Mouse (Mus musculus) embryonic facial prominence, embryonic 12.5 days (tissue): ENCODE results near the gene Tomm40. TPM values are rescaled to one million over a fixed set of nuclear protein-coding genes. Genes with fewer than 3 reads are reported as not detected.
A peak's percentile ranks its signal among the peaks of the same experiment; 100 is the strongest.

Source experiments
- ATAC-seq: fragments of 200-750 bp; cut with Nextera tagmentation; 2 replicates; pipeline ENCODE4 v1.8.0; 2017; ENCODE audit not compliant: insufficient number of reproducible peaks, insufficient read depth, low FRiP score, low TSS enrichment
- H3K27ac ChIP-seq: fragments of 300-500 bp; sonication (generic); 2 replicates; pipeline ENCODE4 v1.5.1; 2016; ENCODE audit warnings: mild to moderate bottlenecking
- H3K27me3 ChIP-seq: fragments of 300-500 bp; sonication (generic); 2 replicates; pipeline ENCODE4 v1.6.1; 2016; ENCODE audit warnings: mild to moderate bottlenecking, moderate library complexity
- H3K36me3 ChIP-seq: fragments of 300-500 bp; sonication (generic); 2 replicates; pipeline ENCODE4 v1.6.1; 2016; ENCODE audit warnings: mild to moderate bottlenecking
- H3K4me1 ChIP-seq: fragments of 300-500 bp; sonication (generic); 2 replicates; pipeline ENCODE4 v1.6.1; 2016
- H3K4me2 ChIP-seq: fragments of 300-500 bp; sonication (generic); replicated peaks from 2 replicates; pipeline ENCODE4 v1.6.1; 2016; ENCODE audit warnings: mild to moderate bottlenecking, moderate library complexity
- H3K4me3 ChIP-seq: fragments of 300-500 bp; sonication (generic); 2 replicates; pipeline ENCODE4 v1.5.1; 2016; ENCODE audit warnings: mild to moderate bottlenecking
- H3K9ac ChIP-seq: fragments of 300-500 bp; sonication (generic); 2 replicates; pipeline ENCODE4 v1.6.1; 2016; ENCODE audit warnings: mild to moderate bottlenecking, moderate library complexity
- H3K9me3 ChIP-seq: fragments of 300-500 bp; sonication (generic); 2 replicates; pipeline ENCODE4 v1.6.1; 2016; ENCODE audit warnings: mild to moderate bottlenecking, moderate library complexity
- WGBS: fragments of 180-500 bp; shearing (Covaris S2); methylation state at CpG from one replicate; pipeline ENCODE4 v1.1.7; 2016; 5-methylcytosine and 5-hydroxymethylcytosine counted together
- polyA plus RNA-seq: library from polyadenylated mRNA; unstranded; fragments of >200 nt; fragmentation: Nextera tagmentation; extraction: Ambion mirVana; gene quantifications from 2 replicates; pipeline ENCODE4 v1.2.1, GENCODE M21; 2016

Tomm40 gene
- polyA plus RNA-seq, 1 experiment from 2014 or later: 163 TPM

DNA sequence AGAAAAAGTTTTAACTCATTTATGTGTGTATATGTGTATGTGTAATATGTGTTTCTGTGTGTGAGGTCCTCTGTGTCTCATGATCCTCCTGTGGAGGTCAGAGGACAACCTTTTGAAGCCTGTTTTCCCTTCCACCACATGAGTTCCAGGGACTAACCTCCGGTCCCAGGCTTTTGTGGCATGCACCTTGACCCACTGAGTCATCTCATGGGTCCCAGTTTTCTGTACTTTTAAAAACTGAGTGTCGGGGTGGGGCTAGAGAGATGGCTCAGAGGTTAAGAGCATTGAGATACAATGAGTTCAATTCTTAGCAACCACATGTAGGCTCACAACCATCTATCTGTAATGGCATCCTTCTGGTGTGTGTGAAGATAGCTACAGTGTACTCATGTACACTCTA, 34.5 kb downstream of the Tomm40 start:
- no peak overlapping the region for H3K4me3 ChIP-seq
- no peaks in the 10 kb centered on the region for H3K27me3 ChIP-seq
- H3K9me3 ChIP-seq: no peaks in the 10 kb centered on the region
- no peak overlapping the region for H3K4me2 ChIP-seq
- ATAC-seq: no peak
- 87% methylated on average over 2 of the region's 2 CpGs for WGBS
- H3K4me1 ChIP-seq: no peaks in the 10 kb centered on the region
- no peaks in the 10 kb centered on the region for H3K36me3 ChIP-seq
- no peak overlapping the region for H3K9ac ChIP-seq
- no peak overlapping the region for H3K27ac ChIP-seq

- Histone ChIP-seq H3K4me3 (no peak overlapping the region), H3K36me3 (no peaks in the 10 kb centered on the region), H3K9me3 (no peaks in the 10 kb centered on the region), H3K9ac (no peak overlapping the region), H3K4me2 (no peak overlapping the region), H3K27ac (no peak overlapping the region), H3K4me1 (no peaks in the 10 kb centered on the region), H3K27me3 (no peaks in the 10 kb centered on the region)
- 80% methylated on average over 3 of the region's 3 CpGs for WGBS
- ATAC-seq: no peak
Observed at GRCm38 (mm10) chr7:19678901-19679300, 36.3 kb downstream of the Tomm40 start.

DNA sequence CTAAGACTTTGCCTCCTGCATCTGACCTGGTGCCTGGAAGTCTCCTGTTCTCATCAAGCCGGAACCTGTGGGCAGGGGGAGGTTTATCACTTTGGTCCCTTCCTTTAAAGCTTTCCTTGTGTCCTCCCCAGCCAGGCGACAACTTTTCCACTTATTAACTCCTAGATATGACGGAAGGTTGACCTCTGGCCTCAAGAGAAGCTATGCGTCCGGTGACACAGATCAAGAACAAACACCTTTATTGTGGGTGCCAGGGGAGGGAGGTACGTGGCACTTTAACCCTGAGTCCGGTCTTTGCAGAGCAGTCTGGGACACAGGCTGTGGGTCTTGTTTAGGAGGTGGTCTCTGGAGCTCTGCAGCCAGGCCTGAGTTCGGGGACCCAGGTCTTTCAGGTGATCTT, 37.4 kb downstream of the Tomm40 start, which contains the start of gene Apoc2:
TSS of gene Apoc2 (minus strand) at position 70 of the 400 bp plus-strand sequence.
- WGBS: 60% methylated on average over 8 of the region's 8 CpGs
- ATAC-seq: no peak
- Histone ChIP-seq H3K27me3 (no peaks in the 10 kb centered on the region), H3K4me2 (no peak within 1 kb of the TSS), H3K9me3 (no peaks in the 10 kb centered on the region), H3K4me3 (no peak within 1 kb of the TSS), H3K36me3 (no peaks in the 10 kb centered on the region), H3K27ac (no peak within 1 kb of the TSS), H3K4me1 (no peaks in the 10 kb centered on the region), H3K9ac (no peak within 1 kb of the TSS)

DNA sequence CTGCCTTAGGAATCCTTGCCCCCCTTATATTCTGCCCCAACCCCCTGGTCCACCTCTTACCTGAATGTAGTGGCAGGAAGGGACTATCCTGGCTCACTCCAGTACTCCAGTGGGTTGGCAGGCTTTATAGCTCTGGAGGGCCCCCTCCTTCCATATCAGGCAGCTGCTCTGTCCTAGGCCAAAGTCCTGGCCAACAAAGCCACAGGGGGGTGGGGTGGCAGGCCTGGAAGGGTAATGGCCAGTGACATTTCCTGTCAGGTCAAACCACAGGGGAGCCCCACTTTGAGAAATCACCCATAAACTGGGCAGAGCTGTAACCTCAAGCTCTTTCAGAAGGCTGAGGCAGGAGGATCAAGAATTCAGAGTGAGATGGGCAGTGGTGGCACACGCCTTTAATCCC, 38.6 kb downstream of the Tomm40 start:
- 73% methylated on average over 1 of the region's 1 CpGs for WGBS
- no peak overlapping the region for H3K9ac ChIP-seq
- no peak overlapping the region for H3K27ac ChIP-seq
- no peak overlapping the region for H3K4me3 ChIP-seq
- no peaks in the 10 kb centered on the region for H3K4me1 ChIP-seq
- H3K36me3 ChIP-seq: no peaks in the 10 kb centered on the region
- ATAC-seq: no peak
- H3K9me3 ChIP-seq: no peaks in the 10 kb centered on the region
- H3K27me3 ChIP-seq: no peaks in the 10 kb centered on the region
- no peak overlapping the region for H3K4me2 ChIP-seq

- Histone ChIP-seq H3K36me3 (no peaks in the 10 kb centered on the region), H3K9me3 (no peaks in the 10 kb centered on the region), H3K4me2 (no peak overlapping the region), H3K4me1 (no peaks in the 10 kb centered on the region), H3K4me3 (no peak overlapping the region), H3K9ac (no peak overlapping the region), H3K27ac (no peak overlapping the region), H3K27me3 (no peaks in the 10 kb centered on the region)
- WGBS: 80% methylated on average over 10 of the region's 10 CpGs
- ATAC-seq: no peak
Observed at GRCm38 (mm10) chr7:19675824-19676223, 39.4 kb downstream of the Tomm40 start.

- no peaks in the 10 kb centered on the region for H3K36me3 ChIP-seq
- peaks cover 4% of the 10 kb centered on the region; the same call in 1 of the 2 replicates for H3K4me1 ChIP-seq
- no peak overlapping the region for H3K4me3 ChIP-seq
- H3K4me2 ChIP-seq: no peak overlapping the region
- H3K27ac ChIP-seq: no peak overlapping the region
- no peaks in the 10 kb centered on the region for H3K27me3 ChIP-seq
- no peak for ATAC-seq
- WGBS: 62% methylated on average over 14 of the region's 14 CpGs
- no peak overlapping the region for H3K9ac ChIP-seq
- H3K9me3 ChIP-seq: no peaks in the 10 kb centered on the region
Observed at GRCm38 (mm10) chr7:19673083-19673699, 42.0 kb downstream of the Tomm40 start.

DNA sequence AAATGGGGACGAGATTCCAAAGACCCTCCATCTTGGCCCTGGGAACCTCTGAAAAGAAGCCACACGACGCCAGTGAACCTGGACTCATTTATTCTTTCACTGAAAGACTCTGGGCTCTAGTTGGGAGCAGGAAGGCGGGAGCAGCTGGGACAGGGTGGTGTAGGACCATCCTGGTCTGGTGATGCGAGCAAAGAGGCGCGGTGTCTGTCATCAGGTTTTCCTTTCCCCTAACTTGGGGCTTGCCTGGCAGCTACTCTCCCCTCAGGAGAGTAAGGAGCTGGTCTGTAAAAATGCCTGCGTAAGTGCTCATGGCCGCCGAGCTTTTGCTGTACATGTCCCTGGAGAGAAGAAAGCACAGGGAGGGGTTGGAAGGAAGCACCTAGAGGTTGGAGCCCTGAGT, 43.7 kb downstream of the Tomm40 start:
- H3K4me2 ChIP-seq: no peak overlapping the region
- H3K4me1 ChIP-seq: peaks cover 4% of the 10 kb centered on the region; the same call in 1 of the 2 replicates
- H3K27ac ChIP-seq: no peak overlapping the region
- H3K27me3 ChIP-seq: no peaks in the 10 kb centered on the region
- WGBS: 70% methylated on average over 10 of the region's 10 CpGs
- H3K36me3 ChIP-seq: no peaks in the 10 kb centered on the region
- no peaks in the 10 kb centered on the region for H3K9me3 ChIP-seq
- no peak overlapping the region for H3K4me3 ChIP-seq
- no peak overlapping the region for H3K9ac ChIP-seq
- ATAC-seq: no peak

DNA sequence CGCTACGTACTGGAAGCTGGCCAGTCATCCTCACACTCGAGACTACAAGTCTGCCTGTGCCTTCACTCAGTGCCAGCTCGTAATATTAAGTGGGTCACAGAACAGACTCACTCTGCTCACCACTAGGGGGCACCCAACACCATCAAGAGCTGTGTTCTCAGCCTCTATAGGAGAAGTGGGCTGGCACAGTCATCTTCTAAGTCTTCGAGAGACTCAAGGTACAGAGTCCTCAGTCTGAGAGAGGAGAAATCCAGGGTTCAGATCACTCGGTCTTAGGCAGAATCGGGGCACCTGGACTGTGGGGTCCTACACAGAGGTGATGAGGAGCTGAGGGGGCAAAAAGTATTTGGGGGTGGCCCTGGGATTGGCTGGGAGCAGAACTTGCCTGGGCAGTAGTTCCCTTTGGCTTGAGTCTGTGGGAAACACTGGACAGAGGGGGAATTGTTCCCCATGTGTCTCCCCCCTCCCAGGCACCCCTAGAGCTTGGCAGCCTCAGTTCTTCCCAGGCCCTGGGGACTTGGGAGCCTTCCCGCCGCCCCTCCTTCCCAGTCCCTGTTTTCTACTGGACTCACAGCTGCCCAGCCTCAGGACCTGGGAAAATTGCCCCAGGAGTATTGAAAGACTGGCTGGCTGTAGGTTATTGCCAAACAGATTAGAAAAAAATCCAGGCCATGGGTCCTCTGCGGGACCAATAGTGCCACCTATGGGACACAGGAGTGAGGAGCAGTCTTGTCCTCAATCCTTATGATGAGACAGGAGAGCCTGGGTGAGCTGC, 46.1 kb downstream of the Tomm40 start:
- 3% methylated on average over 10 of the region's 10 CpGs for WGBS
- no peaks in the 10 kb centered on the region for H3K9me3 ChIP-seq
- no peaks in the 10 kb centered on the region for H3K36me3 ChIP-seq
- H3K9ac ChIP-seq: no peak overlapping the region
- H3K27ac ChIP-seq: 0 out of 2 replicates have a peak overlapping the region, but pooled peaks have one; percentile 1
- H3K4me2 ChIP-seq: peak overlapping the region; percentile 12; the same call in 1 of the 2 replicates
- 0 out of 2 replicates have a peak overlapping the region, but pooled peaks have one; percentile 17 for H3K4me3 ChIP-seq
- peaks cover 9% of the 10 kb centered on the region for H3K4me1 ChIP-seq
- ATAC-seq: peak; percentile 62
- no peaks in the 10 kb centered on the region for H3K27me3 ChIP-seq

- Histone ChIP-seq H3K4me3 (no peak overlapping the region), H3K27me3 (no peaks in the 10 kb centered on the region), H3K9me3 (no peaks in the 10 kb centered on the region), H3K9ac (no peak overlapping the region), H3K27ac (no peak overlapping the region), H3K4me1 (peaks cover 21% of the 10 kb centered on the region), H3K36me3 (peaks cover 6% of the 10 kb centered on the region; the same call in 1 of the 2 replicates), H3K4me2 (no peak overlapping the region)
- whole genome bisulfite sequencing: 71% methylated on average over 2 of the region's 2 CpGs
- ATAC-seq: no peak
Observed at GRCm38 (mm10) chr7:19667434-19667833, 47.8 kb downstream of the Tomm40 start.

GRCm38 (mm10) chr7:19666750-19667149, 48.5 kb downstream of the Tomm40 start:
- no peak for ATAC-seq

GRCm38 (mm10) chr7:19664955-19665841, 50.0 kb downstream of the Tomm40 start, which contains the start of gene Clptm1:
TSS of gene Clptm1 (minus strand) at chr7:19665033.
- H3K9ac ChIP-seq: peak within 1 kb of the TSS; percentile 98
- H3K27ac ChIP-seq: peak within 1 kb of the TSS; percentile 90
- H3K27me3 ChIP-seq: no peaks in the 10 kb centered on the region
- H3K4me3 ChIP-seq: peak within 1 kb of the TSS; percentile 100
- H3K36me3 ChIP-seq: peaks cover 12% of the 10 kb centered on the region
- peak; percentile 81 for ATAC-seq
- WGBS: under 1% methylated on average over 63 of the region's 63 CpGs
- peak within 1 kb of the TSS; percentile 88 for H3K4me2 ChIP-seq
- peaks cover 21% of the 10 kb centered on the region for H3K4me1 ChIP-seq
- H3K9me3 ChIP-seq: no peaks in the 10 kb centered on the region

More at GRCm38 (mm10) chr7:19666750-19667149, 48.5 kb downstream of the Tomm40 start:
- H3K36me3 ChIP-seq: peaks cover 10% of the 10 kb centered on the region
- no peaks in the 10 kb centered on the region for H3K27me3 ChIP-seq
- 66% methylated on average over 3 of the region's 3 CpGs for WGBS
- H3K9me3 ChIP-seq: no peaks in the 10 kb centered on the region
- no peak overlapping the region for H3K4me2 ChIP-seq
- no peak overlapping the region for H3K27ac ChIP-seq
- no peak overlapping the region for H3K9ac ChIP-seq
- no peak overlapping the region for H3K4me3 ChIP-seq
- peaks cover 21% of the 10 kb centered on the region for H3K4me1 ChIP-seq
